Mouse (Mus musculus): Measurements from ENCODE around the gene Zfp202. TPM values are rescaled to one million over a fixed set of nuclear protein-coding genes. Genes with fewer than 3 reads are reported as not detected.
"Not testable (repeated sequence)": the region's sequence is repeated elsewhere in the genome, so short reads cannot be mapped to it uniquely, and the experiment has no call there.

Zfp202 gene
- 1 to 10 TPM; 3.2 to 4.6 (median 4.1) TPM for total RNA-seq (2022)

DNA sequence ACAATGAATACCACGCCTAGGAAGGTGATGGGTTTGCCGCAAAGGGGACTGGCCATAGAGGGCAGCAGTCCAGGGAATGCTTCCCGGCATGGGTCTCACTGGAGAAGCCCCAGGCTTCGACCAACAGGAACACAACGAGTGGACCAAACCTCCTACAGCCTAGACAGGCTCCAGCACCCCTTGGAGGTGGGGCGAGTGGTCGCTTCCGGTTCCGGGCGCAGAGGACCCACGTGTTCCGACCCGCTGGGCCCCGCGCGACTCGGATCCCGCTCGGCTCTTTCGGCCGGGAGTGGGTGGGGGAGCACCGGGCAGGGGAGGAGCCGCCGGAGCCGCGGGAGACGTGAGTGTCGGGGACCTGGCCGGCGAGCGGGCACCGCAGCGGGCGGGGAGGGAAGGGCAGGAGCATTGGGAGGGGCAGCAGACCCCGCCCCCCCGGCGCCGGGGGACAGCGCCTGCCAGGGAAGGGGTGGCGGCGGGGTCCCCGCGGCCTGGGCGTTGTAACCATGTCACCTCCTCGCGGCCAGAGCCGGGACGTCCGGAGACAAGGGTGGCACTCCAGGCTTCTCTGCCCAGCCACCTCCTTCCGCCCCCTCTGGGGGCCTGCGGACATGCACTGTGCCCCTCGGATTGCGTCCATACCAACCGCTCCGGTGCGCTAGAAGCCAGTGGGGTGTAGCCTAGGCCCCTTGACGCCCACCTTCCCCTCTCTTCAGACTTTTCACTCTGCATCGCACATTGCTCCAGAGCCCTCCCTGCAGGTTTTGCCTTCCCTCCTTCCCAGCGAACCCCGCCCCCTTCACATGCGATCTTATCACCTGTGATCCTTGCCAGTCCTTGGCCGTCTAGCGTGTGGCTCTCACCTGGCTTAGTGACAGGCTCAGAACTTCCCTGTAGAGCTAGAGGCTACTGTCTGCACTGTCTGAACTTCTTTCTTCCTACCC is at the start of gene Zfp202:
TSS of gene Zfp202 (plus strand) at position 219 of the 941 bp plus-strand sequence.
- peak; percentile 74 to 85 for DNase-seq (ENCODE audit: low spot score in 2 of 2)

DNA sequence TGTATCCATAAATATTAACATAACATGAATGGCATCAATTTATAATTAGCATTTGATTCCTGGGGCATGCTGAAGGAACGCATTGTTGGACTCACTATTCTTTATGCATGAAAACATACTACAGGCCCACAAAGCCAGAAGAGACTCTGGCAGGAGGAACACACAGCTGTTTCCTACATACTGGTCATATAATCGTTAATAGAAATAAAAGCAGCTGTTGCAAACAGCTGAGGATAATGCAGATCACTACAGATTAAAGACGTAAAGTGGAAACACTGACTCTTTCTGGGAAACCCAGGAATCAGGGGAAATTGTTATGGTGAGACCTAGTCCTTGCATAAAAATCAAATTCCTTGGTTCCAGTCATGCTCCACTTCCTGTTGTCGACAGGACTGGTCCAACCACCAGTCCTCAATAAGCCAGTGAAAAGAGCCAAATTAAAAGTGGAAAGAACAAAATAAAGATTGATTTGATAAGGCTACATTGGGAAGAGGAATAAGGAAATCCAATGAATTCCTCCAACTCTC is 36.9 kb upstream of the Zfp202 start:
- no peak for DNase-seq (ENCODE audit: low spot score in 2 of 2)

DNA sequence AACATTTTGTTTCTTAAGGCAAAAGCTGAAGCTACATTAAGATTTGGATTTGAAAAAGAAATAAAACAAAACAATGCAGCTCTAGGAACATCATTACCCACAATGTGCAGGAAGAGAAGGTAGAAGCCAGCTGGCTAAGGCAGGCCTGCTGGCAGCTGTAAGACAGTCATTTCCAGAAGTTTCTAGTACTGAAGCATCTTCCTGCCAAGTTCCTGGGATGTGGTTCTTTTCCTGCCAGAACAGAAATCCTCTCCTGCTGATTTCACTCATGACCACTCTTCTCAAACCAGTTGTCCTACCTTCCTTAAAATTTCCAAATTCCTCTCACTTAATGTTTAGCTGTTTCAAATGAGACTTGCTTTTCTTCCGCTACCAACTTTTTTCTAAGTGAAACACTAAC is 25.7 kb upstream of the Zfp202 start:
- DNase-seq (ENCODE audit: low spot score in 2 of 2), result no peak

DNA sequence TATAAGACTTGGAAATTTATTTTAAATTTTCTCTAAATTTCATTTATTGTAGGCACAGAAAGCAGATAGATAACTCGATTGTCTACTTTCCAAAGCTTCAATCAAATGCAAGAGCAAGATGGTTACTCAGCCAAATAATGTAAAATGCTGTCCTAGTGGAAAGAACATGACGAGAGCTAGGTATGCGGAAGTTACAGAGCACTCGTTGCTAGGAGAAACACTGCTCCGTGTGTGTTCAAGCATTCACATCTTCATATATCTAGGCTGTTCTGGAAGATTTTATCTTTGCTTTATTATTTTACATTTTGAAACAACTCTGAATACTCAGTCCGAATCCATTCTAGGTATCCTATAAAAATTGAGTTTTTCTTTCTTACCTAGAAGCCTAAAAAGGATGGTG is 15.1 kb upstream of the Zfp202 start:
- no peak for DNase-seq (ENCODE audit: low spot score in 2 of 2)

DNA sequence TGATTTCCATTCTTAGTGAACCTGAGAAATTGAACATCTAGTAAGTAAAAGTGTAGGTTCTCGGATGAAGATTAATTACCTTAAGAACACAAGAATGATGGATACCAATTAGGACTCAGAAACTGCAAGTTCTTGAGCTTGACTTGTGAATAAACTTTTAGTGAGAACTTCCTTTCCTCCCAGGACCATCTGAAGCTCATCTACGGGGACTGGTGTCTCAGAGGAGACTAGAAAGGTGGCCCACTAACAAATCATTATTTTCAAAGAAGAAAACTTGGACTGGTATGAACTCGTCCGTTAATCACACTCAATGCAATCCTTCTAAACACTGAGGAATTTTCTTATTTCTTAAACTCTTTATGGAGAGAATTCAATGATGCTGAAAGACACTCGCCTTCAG is 11.5 kb upstream of the Zfp202 start, which contains the start of gene Olfr986:
TSS of gene Olfr986 (plus strand) at position 301 of the 400 bp plus-strand sequence.
- DNase-seq (ENCODE audit: low spot score in 2 of 2), result no peak

DNA sequence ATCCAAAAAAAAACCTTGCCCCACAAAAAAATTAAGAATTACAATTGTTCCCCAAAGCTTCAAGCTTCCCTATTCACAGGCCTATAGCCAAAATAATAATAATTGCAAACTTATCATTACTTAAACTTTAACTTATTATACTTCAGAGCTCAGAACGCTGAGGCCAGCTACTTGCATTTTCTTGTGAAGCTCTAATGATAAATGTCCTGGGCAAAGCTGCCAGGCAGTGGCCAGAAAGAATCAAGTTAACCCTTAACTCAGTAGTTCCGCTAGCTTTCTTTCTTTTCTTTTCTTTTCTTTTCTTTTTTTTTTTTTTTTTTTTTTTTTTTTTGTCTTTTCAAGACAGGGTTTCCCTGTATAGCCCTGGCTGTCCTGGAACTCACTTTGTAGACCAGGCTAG is 7.0 kb upstream of the Zfp202 start:
- DNase-seq (ENCODE audit: low spot score in 2 of 2), result not testable (repeated sequence)

DNA sequence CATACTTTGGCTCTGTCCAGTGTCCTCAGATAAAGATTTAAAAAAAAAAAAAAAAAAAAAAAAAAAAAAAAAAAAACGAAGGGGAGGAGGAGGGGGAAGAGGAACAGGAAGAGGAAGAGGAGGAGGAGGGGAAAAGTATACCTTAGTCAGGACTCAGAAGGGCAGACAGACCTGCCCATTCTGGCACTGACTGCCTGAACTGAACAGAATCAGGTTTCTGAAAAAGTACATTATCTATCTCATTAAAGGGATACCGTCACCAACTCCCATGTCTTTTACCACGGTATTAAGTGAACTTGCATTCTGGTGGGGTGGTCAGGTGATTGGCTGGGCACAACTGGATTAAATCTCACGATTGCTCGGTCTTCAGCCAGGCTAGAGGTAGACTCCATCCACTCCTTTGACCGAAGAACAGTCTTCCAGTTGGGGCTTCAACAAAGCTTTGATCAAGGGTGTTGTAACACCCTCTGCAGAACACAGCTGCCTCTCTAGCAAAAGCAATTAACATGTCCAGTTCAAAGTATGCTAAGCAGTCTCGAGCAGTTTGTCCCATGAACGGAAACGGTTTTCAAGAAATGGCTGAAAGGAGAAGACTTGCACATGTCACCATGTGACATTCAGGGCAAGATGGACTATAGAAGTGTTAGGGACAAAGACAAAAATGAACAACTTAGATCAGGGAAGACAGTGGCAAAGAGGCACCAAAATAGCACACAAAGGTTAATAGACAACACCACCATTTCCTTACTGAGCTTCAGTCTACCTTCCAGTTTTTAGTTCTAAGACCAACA is 835 bp upstream of the Zfp202 start:
- no peak for DNase-seq (ENCODE audit: low spot score in 2 of 2)

DNA sequence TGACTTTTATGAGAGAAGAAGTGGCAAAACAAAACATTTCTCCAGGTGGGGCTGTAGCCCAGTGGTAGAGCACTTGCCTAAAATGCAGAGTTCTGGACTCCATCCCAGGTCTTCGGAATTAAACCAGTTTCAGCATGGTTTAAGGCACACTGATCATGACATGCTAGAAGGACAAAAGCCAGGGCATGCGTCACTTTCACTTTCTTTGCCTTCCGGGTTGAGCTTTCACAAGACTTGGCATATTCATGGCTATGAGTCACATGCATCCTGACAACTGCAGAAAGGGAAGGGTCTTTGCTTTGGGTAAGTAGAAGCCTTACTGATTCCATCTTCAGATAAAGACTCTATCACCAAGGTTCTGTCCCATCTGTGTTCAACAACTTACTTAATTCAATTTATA is 3.9 kb downstream of the Zfp202 start:
- no peak for DNase-seq (ENCODE audit: low spot score in 2 of 2)

DNA sequence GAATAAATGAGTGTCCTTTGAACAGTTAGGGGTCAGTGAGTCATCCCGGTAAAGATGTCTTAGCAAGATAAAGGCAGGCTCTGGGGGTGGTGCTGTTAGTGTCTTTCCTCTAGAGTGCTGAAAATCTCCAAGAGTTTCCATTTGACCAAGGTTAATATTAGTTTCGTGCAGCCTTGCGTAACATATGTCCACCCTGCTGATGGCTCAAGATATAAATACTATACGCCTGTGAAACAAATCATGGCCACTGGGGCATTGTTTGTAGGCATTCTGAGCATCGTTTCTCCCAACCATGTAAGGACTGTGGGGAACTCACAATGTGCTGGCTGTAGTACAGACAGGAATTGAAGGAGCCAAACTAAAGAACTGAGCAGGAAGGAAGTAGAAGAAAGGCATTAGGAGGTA is 14.4 kb downstream of the Zfp202 start:
- DNase-seq (ENCODE audit: low spot score in 2 of 2), result no peak

DNA sequence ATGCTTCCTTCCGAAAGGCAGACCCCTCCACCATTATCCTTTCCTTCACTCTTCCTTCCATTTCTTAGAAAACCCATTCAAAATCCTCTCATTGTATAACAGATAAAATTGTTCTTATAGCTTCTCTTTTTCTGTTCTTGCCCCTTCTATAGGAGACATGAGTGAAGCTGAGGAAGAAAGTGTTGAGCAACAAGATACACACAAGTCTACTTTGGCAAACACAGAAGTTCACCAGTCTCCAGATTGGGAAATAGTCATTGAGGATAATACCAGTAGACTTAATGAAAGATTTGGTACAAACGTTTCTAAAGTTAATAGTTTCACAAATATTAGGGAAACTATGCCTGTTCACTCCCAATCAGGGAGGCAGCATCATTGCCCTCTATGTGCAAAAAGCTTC is 18.6 kb downstream of the Zfp202 start:
- no peak for DNase-seq (ENCODE audit: low spot score in 2 of 2)

DNA sequence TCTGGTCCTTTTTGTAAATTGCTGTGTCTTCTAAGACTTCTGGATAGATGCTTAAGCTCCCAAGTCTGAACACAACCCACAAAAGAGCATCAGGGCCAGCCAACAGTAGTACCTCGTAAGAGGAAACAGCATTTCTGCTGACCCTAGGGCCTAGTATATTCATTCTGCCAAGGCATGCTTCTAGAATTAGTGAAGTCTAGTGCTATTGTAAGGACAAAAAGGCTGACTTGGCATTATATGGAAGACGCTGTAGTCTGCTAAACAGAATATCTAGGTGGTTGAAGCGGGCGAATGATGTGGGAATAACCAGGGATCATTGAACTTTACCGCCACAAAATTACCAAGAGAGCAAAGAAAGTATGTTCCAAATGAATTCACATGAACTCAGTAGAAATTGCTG is 21.9 kb downstream of the Zfp202 start:
- DNase-seq (ENCODE audit: low spot score in 2 of 2), result no peak

DNA sequence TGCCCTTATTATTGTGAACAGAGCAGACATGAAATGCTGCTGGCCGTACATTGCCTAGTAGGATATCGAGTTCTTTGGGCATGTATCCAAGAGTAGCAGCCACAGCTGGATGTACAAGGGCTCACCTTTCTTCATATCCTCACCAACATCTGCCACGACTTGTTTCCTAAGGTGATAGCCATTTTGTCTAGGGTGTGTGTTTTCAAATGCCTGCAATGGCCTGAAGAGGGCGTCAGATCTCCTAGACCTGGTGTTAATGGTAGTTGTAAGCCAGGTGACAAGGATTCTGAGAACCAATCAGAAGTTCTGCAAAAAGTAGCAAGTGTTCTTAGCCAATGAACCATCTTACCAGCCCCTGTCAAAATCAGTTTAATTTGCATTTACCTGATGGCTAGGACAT is 24.5 kb downstream of the Zfp202 start:
- no peak for DNase-seq (ENCODE audit: low spot score in 2 of 2)

DNA sequence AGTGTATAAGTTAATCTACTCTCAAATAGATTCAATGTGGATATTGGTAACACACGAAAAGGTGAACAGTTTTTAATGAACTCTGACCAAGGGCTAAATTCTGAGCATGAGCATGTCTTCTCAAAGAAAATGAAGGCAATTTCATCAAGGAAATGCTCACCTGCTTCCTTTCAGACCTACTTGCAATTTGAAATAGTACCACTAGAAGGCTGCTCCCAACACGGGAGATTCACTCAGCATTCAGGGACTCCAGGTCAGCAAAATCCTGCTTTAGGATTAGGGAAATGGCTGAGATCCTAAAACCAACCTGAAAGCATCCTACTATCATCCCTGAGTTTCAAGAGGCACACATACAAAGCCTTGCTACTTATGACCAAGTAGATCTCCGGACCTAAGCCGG is 32.2 kb downstream of the Zfp202 start:
- no peak for DNase-seq (ENCODE audit: low spot score in 2 of 2)

DNA sequence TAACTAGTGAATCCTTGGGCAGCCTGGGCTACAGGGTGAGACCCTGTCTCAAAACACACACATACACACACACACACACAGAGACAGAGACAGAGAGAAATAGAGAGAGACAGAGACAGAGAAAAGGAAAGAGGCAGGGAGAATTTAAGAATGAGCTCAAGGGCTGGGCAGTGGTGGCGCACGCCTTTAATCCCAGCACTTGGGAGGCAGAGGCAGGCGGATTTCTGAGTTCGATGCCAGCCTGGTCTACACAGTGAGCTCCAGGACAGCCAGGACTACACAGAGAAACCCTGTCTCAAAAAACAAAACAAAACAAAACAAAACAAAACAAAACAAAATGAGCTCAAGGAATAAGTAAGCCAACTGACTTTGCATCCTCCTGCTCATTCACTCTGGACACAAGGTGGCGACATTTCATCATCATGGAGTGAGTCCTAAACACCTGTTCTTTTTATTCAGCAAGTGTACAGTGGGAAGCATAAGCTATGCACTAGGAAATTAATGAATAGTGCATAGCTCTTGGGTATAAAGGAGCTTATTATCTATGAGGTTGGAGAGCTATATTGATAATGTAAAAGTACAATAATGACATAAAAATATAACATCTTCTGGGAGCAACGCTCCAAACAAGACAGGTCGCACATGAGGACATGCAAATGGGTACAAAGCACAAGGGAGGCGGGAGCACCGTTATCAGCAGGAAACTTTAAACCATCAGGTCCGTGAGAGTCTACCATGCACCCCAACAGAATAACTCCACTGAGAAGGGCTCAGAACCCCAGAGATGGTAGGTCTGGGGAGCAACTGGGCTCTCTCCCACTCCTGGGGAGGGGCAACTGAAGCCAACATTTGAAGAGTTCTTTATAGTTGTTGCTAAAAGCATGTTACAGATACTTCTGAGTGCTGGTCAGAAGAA is 36.0 kb downstream of the Zfp202 start:
- DNase-seq (ENCODE audit: low spot score in 2 of 2), result no peak

DNA sequence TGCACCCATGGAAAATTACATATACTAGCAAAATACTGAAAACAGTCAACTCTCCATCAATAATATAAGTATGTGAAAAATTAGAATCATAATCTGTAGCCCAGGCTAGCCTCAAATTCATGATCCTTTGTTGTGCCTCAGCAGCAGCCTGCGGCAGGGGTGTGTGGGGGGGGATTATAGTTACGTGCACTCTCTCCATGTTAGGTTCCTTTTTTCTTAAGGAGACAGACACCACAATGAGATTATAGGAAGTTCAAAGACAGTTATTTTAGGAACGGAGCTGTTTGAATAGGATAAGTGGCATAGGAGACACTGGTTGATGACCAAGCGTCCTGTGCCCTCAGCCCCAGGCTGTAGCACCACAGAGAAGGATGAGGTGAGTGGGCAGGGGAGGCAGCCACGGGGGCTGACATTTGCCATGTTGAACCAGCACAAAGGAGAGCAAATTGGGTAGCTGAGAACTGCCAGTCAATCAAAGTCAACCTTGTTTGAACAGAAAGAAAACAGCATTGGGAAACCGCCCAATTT is 36.8 kb downstream of the Zfp202 start:
- DNase-seq (ENCODE audit: low spot score in 2 of 2), result no peak

DNA sequence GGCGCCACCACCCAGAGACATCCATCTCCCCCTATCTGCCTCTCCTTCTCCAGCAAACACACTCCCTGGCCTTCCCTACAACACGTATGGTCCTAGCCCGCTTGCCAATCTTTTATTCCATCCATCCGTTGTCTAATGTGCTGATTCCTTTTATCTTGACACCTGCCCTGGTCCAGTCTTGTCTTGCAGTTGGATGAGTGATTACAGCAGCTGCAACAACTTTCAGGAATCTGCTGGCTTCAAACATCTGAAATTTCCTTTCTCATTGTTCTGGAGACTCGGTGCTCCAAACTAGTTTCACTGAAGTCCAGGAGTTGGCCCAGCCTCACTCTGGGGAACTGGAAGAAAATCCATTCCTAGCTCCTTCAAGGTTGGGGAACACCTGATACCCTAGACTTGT is 37.4 kb downstream of the Zfp202 start:
- DNase-seq (ENCODE audit: low spot score in 2 of 2), result no peak

DNA sequence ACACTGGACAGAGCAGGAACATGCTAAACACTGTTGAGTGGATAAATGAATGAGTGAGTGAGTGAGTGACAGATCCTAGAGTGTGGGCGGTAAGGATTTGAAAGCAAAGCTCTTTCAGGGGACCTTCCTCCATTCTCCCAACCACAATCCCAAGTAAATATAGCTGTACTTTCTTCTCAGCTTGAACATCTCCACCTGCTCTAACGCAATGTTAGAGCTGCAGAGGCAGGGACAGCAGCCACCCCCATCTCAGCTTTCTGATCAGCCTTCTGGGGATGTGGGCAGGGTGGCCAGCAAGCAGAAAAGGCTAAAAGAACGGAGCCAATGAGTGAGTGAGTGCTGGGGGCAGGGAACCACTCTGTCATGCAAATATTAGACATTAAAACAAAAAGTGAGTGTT is 38.9 kb downstream of the Zfp202 start:
- DNase-seq (ENCODE audit: low spot score in 2 of 2), result no peak

DNA sequence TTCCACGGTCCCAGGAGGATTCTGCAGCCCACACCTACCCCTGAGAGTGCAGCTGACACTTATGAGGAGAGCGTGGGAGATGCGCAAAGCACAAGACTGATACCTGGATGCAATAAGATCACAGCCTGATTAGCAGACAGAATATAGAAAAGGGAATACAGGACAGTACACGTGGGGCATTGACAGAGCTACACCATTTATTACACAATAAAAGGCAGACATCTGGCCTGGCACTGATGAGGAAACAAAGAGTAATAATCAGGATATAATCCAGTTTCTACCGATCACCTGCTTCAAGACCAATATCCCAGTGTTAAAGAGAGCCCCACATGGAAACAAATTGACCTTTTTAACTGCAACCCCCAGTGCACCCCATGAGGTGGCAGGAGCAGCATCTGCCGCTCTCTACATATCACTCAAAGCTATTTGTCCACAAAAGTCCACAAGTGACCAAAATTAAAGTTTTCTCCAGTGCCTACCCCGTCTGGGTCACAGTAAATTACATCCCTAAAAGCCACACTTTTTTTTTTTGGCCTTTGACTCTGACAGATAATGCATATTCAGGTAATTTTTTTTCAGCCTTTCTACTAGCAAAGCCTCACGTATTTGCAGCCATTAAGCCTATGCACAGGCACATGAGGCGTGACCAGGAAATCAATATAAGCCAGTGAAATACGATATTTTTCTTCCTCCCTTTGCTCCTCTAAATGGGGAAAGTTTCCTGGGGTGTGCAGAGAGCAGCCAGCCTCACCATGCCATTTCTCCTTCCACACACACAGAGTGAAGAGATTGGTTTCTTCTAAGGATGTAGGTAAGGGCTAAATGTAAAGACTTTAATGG is 42.3 kb downstream of the Zfp202 start:
- DNase-seq (ENCODE audit: low spot score in 2 of 2), result no peak

DNA sequence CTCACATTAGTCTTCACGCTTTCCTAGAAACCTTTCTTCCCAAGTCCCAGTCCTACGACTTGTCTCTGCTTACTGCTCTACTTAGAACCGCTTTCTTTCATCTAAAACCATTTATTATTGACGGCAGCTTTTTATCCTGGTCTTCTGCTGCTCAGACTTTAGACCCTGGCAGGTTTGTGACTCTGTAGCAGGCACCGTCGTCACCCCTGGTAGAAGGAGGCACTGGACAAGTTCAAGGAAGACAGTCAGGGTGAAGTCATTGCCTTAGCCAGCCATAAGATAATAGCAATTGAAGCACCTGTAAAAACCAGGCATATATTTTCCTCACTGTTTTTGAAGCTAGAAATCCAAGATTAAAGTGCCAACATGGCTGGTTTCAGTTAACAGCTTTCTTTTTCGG is 43.1 kb downstream of the Zfp202 start:
- no peak for DNase-seq (ENCODE audit: low spot score in 2 of 2)

DNA sequence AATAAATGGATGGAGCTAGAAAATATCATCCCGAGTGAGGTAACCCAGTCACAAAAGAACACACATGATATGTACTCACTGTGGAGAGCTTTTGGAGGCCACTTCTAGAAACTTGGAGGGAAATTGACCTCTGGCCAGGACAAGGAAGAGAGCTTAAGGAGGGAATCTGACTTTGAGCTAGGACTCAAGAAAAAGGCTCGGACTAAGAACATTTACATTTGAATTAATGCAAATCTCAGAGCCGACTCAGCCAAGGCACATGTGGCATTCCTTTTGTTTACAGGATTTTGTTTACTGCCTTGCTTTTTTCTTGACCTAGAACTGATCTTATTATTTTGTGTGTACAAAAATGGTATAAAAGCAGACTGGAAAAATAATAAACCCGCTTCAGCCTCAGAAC is 47.6 kb downstream of the Zfp202 start:
- no peak for DNase-seq (ENCODE audit: low spot score in 2 of 2)

All from left cerebral cortex, adult 8-10 months (tissue).